Mouse (Mus musculus): ENCODE measurements around the gene Pld1.
A peak's percentile ranks its signal among the peaks of the same experiment; 100 is the strongest.

Pld1 gene

GRCm38 (mm10) chr3:27994175-27994990 lies 55.9 kb downstream of the Pld1 start:
- DNase-seq: no peak

GRCm38 (mm10) chr3:28004321-28004720 lies 65.8 kb downstream of the Pld1 start:
- DNase-seq: no peak

DNA sequence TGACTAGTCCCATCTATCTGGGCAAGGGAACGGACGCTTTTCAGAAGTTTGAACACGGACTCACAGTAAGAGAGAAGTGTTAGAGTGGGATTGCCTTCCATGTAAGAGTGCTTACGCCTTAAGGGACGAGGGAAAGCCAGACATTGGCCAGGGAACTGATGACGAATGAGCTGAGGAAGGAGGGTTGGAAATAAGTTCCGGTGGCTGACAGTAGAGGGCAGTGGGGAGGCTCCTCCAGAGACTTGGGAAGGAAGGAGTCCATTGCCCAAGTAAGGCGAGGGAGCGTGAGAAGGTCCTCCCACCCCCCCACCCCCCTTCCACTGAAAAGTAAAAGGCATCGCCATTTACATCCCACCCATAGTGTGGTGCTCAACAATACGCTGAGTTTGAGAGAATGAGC lies 69.2 kb downstream of the Pld1 start:
- DNase-seq: no peak

DNA sequence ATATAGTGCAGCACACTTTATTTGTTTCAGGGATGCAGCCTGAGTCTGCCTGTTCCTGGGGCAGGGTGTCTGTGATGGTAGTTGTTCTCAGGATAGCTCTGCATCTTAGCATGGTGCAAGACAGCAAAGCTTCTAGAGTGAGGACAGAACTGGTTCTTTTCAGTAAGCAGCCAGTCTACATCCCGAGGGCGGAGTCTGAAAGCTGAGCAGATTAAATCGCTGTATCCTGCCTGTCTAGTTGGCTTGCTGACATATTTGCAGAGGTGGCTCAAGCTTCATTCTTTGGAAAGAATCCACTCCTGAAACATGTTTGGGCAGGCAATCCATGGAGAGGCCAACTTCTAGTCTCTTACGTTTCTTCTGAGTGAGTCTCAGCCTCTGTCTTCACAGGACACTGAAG lies 69.9 kb downstream of the Pld1 start:
- no peak for DNase-seq

- DNase-seq: no peak
These were observed 73.7 kb downstream of the Pld1 start for GRCm38 (mm10) chr3:28012177-28012576.

DNA sequence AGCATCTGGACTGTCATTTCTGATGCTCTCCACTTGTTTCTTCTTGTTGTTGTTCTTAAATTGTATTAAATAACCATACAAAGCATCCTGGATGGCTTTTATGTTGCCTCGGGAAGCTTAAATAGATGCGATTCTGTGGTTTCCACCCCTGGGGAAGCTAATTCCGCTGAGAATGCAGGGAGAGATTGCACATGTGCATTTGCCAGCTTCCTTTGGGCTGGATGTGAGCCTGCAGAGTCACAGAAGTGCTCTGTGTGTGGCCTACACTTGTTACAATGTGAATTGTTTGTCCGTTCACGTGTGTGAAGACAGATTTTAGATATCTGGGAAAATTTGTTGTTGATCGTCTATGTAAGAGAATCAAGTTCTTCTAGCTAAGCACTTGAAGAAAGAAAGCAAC lies 74.9 kb downstream of the Pld1 start:
- no peak for DNase-seq

DNA sequence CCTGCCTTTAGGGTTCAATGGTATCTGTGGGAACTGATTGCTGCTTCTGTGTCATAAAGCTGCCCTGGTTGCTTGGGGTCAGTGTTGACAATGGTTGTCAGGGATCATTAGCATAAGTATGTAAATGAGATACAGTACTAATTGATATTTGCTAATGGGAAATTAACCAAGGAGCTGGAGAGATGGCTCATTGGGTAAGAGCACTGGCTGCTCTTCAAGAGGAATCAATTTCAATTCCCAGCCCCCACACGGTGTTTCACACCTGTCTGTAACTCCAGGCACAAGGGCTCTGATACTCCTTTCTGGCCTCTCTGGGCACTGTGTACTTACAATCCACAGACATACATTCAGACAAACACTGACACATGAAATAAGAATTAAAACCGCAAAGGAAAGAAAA lies 78.5 kb downstream of the Pld1 start:
- no peak for DNase-seq

DNA sequence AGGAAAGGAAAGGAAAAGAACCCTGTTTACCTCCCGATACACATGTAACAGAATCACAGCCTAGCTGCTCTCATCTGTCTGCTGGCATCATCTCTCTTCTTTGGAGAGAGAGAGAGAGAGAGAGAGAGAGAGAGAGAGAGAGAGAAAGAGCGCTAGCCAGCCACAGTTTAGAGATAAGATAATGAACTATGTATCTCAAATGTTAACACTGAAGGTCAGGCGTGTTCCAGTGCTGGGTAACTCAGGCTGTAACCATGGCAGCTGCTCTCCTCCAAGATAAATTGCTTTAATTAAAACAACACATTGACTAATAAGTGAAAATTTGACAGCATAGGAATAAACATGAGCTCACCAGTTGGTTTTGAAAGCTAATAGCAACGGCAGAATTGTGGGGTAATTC lies 81.2 kb downstream of the Pld1 start:
- DNase-seq: no peak

DNA sequence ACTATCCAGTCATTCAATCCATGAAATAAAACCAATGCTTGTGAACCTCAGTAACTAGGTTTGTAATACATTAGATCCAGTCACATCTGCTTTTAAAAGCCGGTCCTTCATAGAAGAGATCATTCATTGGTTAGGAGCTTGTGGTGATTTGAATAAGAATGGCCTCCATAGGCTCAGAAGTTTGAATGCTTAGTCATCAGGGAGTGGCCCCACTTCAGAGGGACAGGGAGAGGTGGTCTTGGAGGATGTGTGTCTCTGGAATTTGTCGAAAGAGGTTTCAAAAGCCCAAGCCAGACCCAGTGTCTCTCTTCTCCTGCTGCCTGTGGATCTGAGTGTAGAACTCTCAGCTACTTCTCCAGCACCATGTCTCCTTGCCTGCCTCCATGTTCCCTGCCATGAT lies 81.9 kb downstream of the Pld1 start:
- DNase-seq: no peak

DNA sequence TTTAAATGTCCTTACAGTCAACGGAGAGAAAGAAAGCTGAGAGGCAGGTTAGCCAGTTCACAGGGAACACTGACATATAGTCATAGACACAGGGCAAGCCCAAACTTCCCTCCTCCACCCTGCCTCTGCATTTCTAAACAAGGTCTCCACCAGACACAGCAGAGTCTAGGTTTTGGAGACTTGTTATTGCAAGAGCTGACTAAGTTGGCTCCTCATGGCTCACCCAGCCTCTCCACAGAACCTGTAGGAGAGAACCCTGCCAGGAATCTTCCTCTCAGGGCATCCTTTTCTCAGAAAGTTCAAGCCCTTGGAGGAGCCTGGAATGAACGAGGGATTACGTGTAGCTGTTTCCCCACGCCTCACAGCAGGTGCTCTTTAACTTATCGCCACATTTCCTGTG lies 83.7 kb downstream of the Pld1 start:
- no peak for DNase-seq

DNA sequence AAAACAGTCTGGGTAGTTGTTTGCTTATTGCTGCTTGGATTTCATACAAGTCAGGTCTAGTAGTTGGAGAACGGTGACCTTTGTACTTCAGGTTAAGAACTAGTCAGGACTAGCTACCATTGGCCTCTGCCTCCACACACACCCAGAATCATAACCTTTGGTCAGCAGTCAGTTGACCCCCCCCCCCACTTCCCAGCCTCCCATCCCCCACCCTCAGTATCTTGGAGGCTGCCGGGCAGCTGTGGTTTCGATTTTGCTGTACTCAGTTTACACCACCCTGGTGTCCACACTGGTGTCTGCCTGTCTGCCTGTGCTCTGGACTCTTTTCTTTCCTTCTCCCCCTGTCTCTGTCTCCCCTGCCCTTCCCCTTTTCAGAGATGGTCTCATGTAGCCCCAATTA lies 88.4 kb downstream of the Pld1 start:
- no peak for DNase-seq

- DNase-seq: no peak
These were observed 90.0 kb downstream of the Pld1 start for GRCm38 (mm10) chr3:28028456-28028855.

- no peak for DNase-seq
These were observed 92.4 kb downstream of the Pld1 start for GRCm38 (mm10) chr3:28030860-28031259.

DNA sequence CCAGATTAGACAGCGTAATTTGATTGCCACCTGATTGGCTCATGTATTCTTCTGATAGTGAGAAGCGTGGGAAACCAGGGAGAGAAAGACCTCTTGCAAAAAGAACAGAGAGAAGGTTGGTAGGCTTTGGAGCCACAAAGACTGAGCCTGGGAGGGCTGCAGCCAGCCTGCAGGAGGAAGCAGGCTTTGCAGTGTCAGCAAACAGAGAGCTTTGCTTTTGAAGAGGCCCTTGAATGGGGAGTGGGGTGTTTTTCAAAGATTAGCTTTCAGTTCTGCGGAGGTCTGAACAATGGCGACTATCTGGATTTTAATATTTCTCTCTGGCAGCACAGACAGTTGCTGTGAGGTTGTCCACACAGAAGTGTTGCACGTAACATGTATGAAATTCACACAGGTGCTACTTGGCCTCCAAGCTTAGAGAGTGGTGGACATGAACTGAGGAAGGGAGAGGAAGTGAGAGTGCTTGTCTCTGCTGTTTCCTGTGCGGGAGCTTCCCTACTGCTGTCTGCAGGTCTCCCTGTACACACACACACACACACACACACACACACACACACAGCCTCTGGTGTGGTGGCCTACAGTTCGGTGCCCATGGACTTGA lies 93.2 kb downstream of the Pld1 start:
- DNase-seq: peak; percentile 17

- no peak for DNase-seq
These were observed 95.4 kb downstream of the Pld1 start for GRCm38 (mm10) chr3:28033898-28034297.

GRCm38 (mm10) chr3:28034707-28035333 lies 96.3 kb downstream of the Pld1 start:
- no peak for DNase-seq

DNA sequence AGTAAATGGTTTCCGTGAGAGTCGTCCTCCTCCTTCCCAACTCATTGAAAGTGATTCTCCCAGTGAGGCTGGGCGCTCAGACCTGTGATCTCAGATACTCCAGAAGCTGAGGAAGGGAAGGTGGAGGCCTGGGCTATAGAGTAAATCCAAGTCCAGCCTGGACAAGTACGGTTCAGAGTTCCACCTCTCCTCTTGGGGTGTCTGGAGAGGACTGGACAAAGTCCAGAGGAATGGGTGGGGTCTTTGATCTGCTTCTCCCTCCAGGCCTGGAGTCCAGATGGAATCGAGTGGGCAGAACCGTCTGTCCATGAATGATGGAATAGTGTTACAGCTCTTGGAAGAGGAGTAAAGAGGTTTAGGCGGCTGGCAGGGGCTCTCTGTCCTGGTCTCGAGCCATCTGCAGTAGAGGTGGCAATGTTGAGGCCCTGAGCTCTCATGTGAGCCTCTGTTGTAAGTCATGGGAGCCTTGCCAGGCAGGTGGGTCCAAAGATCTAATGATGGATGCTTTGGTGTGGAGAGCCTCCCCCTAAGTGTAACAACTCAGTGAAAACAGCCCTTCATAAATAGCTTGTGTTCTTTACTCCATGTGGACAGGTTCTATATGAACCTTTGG lies 98.9 kb downstream of the Pld1 start:
- DNase-seq: no peak

DNA sequence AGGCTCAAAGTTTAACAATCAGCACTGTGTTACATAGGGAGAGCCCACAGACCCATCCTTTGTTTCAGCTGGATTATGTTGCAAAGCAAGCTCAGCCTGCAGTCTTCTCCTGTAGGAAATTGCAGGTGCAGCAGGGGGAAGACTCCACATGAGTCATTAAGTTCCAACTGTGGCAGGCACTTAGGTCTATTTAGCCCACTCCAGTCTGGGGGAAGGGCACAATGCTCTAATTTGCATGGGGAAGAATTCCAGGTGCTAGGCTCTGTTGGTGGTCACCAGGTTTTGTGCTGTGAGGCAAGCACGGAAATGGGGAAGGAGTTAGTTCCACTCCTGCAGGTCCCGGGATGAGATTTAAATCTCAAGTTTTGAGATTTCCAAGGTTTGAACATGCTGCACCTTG lies 99.6 kb downstream of the Pld1 start:
- DNase-seq: no peak

DNA sequence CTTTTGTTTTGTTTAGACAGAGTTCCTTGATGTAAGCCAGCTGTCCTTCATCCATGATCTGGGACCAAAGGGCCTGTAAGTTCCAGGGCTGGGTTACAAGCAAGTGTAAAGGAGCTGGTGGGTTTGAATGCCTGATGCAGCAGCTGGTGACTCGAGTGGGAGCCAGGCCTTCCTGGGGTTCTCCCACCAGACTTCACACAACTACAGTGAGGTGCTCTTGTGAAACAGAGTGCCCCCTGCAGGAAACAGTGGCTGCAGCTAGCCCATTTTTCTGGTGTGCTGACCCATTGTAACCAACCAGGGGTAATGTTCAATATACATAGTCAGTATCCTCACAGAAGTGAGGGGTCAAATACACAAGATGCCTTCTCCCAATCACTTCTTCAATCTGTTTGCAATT lies 101.3 kb downstream of the Pld1 start:
- DNase-seq: no peak

GRCm38 (mm10) chr3:28041236-28041635 lies 102.7 kb downstream of the Pld1 start:
- no peak for DNase-seq

DNA sequence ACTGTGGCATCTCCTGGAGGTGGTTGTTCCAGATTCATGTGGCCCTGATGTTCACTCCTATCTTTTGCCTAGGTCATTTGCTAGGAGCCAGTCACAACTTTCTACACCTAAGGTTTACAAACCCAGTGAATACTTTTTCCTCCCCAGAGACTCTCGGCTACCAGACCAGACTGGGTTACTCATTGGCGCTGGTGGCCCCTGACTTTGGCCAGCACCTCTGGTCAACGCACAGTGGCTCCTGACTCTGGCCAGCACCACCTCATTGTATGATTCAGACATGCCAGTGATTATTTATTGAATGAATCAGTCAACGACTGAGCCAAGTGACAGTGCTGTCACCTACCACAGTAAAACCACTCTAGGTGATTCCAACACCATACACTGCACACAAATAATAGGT lies 103.9 kb downstream of the Pld1 start:
- no peak for DNase-seq

- no peak for DNase-seq
These were observed 109.1 kb downstream of the Pld1 start for GRCm38 (mm10) chr3:28047599-28047998.

DNA sequence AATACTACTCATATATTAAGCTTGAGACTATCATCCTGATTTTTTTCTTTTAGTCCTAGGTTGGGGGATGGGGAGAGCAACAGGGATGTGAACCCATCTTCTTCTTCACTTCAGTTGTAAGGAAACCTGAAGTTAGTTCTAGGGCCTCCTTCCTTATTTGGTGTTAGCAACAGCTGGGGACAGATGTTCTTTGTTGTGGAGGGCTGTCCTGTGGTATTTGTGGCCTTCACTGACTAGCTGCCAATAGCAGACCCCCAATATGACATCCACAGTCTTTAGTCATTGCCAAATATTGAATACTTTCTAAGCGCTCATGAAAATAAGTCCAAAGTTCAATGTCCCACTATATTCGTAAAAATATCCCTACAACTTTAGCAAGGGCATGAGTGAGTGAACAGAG lies 111.0 kb downstream of the Pld1 start:
- DNase-seq: no peak

GRCm38 (mm10) chr3:28053076-28053475 lies 114.6 kb downstream of the Pld1 start:
- DNase-seq: no peak
